Mouse (Mus musculus) heart, postnatal 0 days (tissue): ENCODE measurements at regions not wholly inside any gene's neighbourhood (a gene's known extent, or its start where the extent isn't known, plus 50 kb on each side); places are given as distances from the start of the nearest gene placed in this dataset.

Source experiments
- CTCF ChIP-seq: IDR thresholded peaks from 2 replicates; pipeline ENCODE4 v1.5.1; 2016; ENCODE audit warnings: antibody characterized with exemption, control low read depth, low read depth
- EP300 ChIP-seq: IDR thresholded peaks from 2 replicates; pipeline ENCODE4 v1.6.1; 2016; ENCODE audit warnings: antibody characterized with exemption, low read depth

DNA sequence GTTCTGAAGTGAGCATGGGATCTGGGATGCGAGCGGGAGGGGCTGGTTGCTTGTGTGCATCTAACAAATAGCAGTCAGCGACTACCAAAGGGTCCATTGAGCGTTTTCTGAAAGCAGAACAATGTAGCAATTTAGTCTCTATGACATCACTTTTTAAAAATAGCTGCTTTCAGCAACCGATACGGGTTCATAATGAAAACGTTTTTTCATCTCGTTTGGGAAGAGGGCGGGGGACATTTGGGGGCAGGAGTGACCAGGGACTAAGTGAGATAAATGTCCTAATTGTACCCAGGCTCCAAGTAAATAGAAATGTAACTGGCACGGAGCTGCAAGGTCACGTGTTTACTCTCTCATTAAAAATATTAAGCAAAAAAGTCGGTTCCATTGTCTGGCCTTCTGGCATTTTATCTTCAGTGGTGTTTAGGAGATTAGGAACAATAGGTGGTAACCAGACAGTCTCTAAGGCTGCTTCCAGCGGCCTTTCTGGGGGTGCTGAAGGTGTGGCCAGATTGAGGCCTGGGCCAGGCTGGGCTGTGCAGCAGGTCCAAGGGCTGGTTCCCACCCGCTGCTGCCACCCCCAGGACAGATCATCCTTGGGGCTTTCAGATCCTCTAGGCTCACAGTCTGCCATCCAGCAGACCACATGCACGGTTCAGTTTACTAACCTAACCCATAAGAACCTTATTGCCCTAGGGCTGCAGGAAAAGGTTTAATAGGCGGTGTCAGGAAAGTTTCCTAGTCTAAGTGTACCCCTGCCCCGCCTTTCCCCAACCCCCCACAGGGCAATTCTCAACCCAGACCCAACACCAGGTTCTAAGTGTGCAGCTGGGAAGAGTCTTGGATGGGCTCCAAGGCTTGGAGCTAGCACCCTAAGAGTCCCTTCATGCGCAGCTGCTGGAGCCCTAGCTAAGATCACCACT is 1126.5 kb upstream of the Gulo start:
- TF ChIP-seq CTCF (no peak; the same call in 1 of the 2 replicates), EP300 (no peak)
